Mouse (Mus musculus) gastrocnemius, postnatal 14 days (tissue): ENCODE data around the gene Aanat. TPM values are rescaled to one million over a fixed set of nuclear protein-coding genes. Genes with fewer than 3 reads are reported as not detected.
A peak's percentile ranks its signal among the peaks of the same experiment; 100 is the strongest.
"Not testable (repeated sequence)": the region's sequence is repeated elsewhere in the genome, so short reads cannot be mapped to it uniquely, and the experiment has no call there.

Experiments
- DNase-seq: peaks from one replicate; pipeline ENCODE4 v3.0.0; 2021; ENCODE audit warnings: mixed read lengths
- intact Hi-C: fragments of 180-260 bp; cut with DNase I; formaldehyde crosslinking; loops from one replicate; pipeline ENCODE4 v1.15.1; 2025; ENCODE audit warnings: low total_unique reads
- total RNA-seq, 2 experiments: library from RNA; stranded (reverse); gene quantifications; 2 replicates each; pipeline ENCODE4 v1.2.3; 2021

Gene Aanat
- total RNA-seq, 2 experiments from 2014 or later: not detected

- no peak for DNase-seq
- intact Hi-C loops: no loop called here
These were observed 14.9 kb downstream of the Aanat start for GRCm38 (mm10) chr11:116601166-116601565.

- no peak for DNase-seq
- intact Hi-C loops: no loop called here
These were observed 15.8 kb downstream of the Aanat start for GRCm38 (mm10) chr11:116602043-116602442.

- intact Hi-C loops: no loop called here
- no peak for DNase-seq
These were observed 17.1 kb downstream of the Aanat start for GRCm38 (mm10) chr11:116603339-116603738.

- no peak for DNase-seq
- intact Hi-C loops: no loop called here
These were observed 17.9 kb downstream of the Aanat start for GRCm38 (mm10) chr11:116604097-116604496.

GRCm38 (mm10) chr11:116607717-116608116 lies 21.5 kb downstream of the Aanat start:
- intact Hi-C loops: no loop called here
- no peak for DNase-seq

- no peak for DNase-seq
- intact Hi-C loops: no loop called here
These were observed 23.9 kb downstream of the Aanat start for GRCm38 (mm10) chr11:116609965-116610630.

GRCm38 (mm10) chr11:116611168-116611567 lies 24.9 kb downstream of the Aanat start:
- DNase-seq, intact Hi-C loops: not testable (repeated sequence)

GRCm38 (mm10) chr11:116611883-116612282 lies 25.7 kb downstream of the Aanat start:
- intact Hi-C loops: no loop called here
- DNase-seq: no peak

- intact Hi-C loops: no loop called here
- no peak for DNase-seq
These were observed 26.3 kb downstream of the Aanat start for GRCm38 (mm10) chr11:116612554-116612953.

GRCm38 (mm10) chr11:116613234-116613633 lies 27.0 kb downstream of the Aanat start:
- intact Hi-C loops: no loop called here

GRCm38 (mm10) chr11:116615735-116616437 lies 29.7 kb downstream of the Aanat start:
- intact Hi-C loops: no loop called here
- peak; percentile 39 for DNase-seq

More at GRCm38 (mm10) chr11:116613234-116613633, 27.0 kb downstream of the Aanat start:
- no peak for DNase-seq

GRCm38 (mm10) chr11:116616438-116617118 lies 30.3 kb downstream of the Aanat start:
- DNase-seq: no peak
- intact Hi-C loops: no loop called here

GRCm38 (mm10) chr11:116617641-116618040 lies 31.4 kb downstream of the Aanat start:
- intact Hi-C loops: no loop called here
- no peak for DNase-seq

- DNase-seq: no peak
- intact Hi-C loops: no loop called here
These were observed 32.4 kb downstream of the Aanat start for GRCm38 (mm10) chr11:116618666-116619065.

- no peak for DNase-seq
- intact Hi-C loops: no loop called here
These were observed 32.9 kb downstream of the Aanat start for GRCm38 (mm10) chr11:116619156-116619555.

- DNase-seq: no peak
- intact Hi-C loops: no loop called here
These were observed 33.3 kb downstream of the Aanat start for GRCm38 (mm10) chr11:116619561-116619960.

- intact Hi-C loops: loop anchor here (10.0 kb wide), 1 partner anchor 65 kb away; no protein-coding TSS in a partner anchor
- DNase-seq: no peak
These were observed 33.8 kb downstream of the Aanat start for GRCm38 (mm10) chr11:116620073-116620472.

GRCm38 (mm10) chr11:116620559-116621253 lies 34.5 kb downstream of the Aanat start:
- peak; percentile 52 for DNase-seq
- intact Hi-C loops: loop anchor here (10.0 kb wide), 1 partner anchor 66 kb away; no protein-coding TSS in a partner anchor

GRCm38 (mm10) chr11:116621258-116621704 lies 35.0 kb downstream of the Aanat start:
- intact Hi-C loops: loop anchor here (10.0 kb wide), 1 partner anchor 66 kb away; no protein-coding TSS in a partner anchor
- peak; percentile 86 for DNase-seq
